Mouse (Mus musculus): ENCODE results near the gene Snw1.
"Not testable (repeated sequence)": the region's sequence is repeated elsewhere in the genome, so short reads cannot be mapped to it uniquely, and the experiment has no call there.

- TF ChIP-seq CTCF, POLR2A (IDR thresholded peaks at IDR 0.05; ENCODE audit: extremely low read depth, insufficient read depth, low read length): not testable (repeated sequence)
These were observed 47.5 kb upstream of the Snw1 start for GRCm38 (mm10) chr12:87519616-87520015.
